Mouse (Mus musculus): ENCODE data around the gene Tbc1d1.

GRCm38 (mm10) chr5:64185257-64185656, 29.2 kb downstream of the Tbc1d1 start:
- TF ChIP-seq POLR2A (IDR thresholded peaks at IDR 0.05; ENCODE audit: borderline replicate concordance, extremely low read depth, low read depth, low read length): no peak
- no peak for TF ChIP-seq CTCF (IDR thresholded peaks at IDR 0.05; ENCODE audit: insufficient read depth, low read length)

All from lung, adult 2 months (tissue).